Mouse (Mus musculus): ENCODE results near the gene Spns2. TPM values are rescaled to one million over a fixed set of nuclear protein-coding genes. Genes with fewer than 3 reads are reported as not detected.

The Spns2 gene
- polyA plus RNA-seq (2015; fragmentation: Nextera tagmentation; extraction: Ambion mirVana), result 1.8 and 3.6 TPM in 2 replicates

DNA sequence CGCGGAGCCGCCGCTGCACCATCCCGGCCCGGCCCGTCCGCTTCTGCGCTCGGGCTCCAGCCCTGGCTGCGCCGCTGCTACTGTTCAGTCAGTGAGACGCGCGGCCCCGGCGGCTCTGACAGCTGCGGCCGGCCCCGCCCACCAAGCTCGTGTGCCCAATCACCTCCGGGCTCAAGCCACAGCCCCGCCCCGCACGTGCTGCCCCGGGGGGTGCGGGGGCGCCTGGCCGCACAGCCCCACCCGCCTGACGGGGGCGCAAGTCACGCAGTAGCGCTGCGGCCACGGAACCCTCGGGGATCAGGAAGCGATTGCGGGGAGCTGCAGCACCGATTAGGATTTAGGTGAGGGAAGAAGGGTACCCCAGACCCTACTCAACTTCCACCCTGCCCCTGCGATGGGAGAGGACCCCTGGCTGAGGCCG, at the start of gene Spns2:
Gene Spns2, minus strand, starts transcription at position 24 of the 421 bp plus-strand sequence.
- peak within 1 kb of the TSS; percentile 31; the same call in 1 of the 2 replicates for H3K27ac ChIP-seq (ENCODE audit: low read length)
- H3K4me2 ChIP-seq (ENCODE audit: low read depth, low read length), result peak within 1 kb of the TSS; percentile 81
- 0% methylated on average over 40 of the region's 42 CpGs for WGBS
- H3K9ac ChIP-seq (ENCODE audit: low read length), result peak within 1 kb of the TSS; percentile 73
- peaks cover 33% of the 10 kb centered on the region for H3K27me3 ChIP-seq (ENCODE audit: control insufficient read depth, insufficient read depth, low read length)
- peak within 1 kb of the TSS; percentile 58 for H3K4me3 ChIP-seq (ENCODE audit: low read length)
- no peaks in the 10 kb centered on the region for H3K36me3 ChIP-seq (ENCODE audit: control insufficient read depth, insufficient read depth)
- H3K9me3 ChIP-seq (replicated peaks; ENCODE audit: control insufficient read depth, low read length), result no peaks in the 10 kb centered on the region
- H3K4me1 ChIP-seq (ENCODE audit: control insufficient read depth, insufficient read depth, low read length), result peaks cover 13% of the 10 kb centered on the region
- peak; percentile 94 for ATAC-seq (replicated peaks; ENCODE audit: extremely low read depth, insufficient read depth, low FRiP score)

DNA sequence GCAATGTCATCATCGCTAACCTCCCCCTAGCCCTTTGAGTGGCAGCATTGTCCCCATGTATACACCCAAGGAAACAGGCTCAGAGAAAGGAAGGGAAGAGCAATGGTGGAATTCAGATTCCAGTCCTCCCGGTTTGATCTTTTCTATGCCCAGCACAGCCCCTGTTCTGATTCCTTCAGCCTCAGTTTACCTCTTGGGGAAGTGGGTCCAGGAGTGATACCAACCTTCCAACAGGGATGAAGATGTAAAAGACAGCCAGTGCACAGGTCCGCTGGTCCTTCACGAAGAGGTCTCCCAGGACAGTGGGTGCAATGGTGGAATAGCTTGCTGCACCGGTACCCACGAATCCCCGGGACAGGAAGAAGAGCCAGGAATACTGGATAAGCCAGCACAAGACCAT, 49.1 kb upstream of the Spns2 start:
- ATAC-seq (replicated peaks; ENCODE audit: extremely low read depth, insufficient read depth, low FRiP score), result no peak
- Histone ChIP-seq H3K4me1 (ENCODE audit: control insufficient read depth, insufficient read depth, low read length) (peaks cover 5% of the 10 kb centered on the region; the same call in 1 of the 2 replicates), H3K27ac (ENCODE audit: low read length) (no peak overlapping the region), H3K9me3 (replicated peaks; ENCODE audit: control insufficient read depth, low read length) (no peaks in the 10 kb centered on the region), H3K4me3 (ENCODE audit: low read length) (no peak overlapping the region), H3K27me3 (ENCODE audit: control insufficient read depth, insufficient read depth, low read length) (no peaks in the 10 kb centered on the region), H3K36me3 (ENCODE audit: control insufficient read depth, insufficient read depth) (no peaks in the 10 kb centered on the region), H3K9ac (ENCODE audit: low read length) (no peak overlapping the region), H3K4me2 (ENCODE audit: low read depth, low read length) (no peak overlapping the region)
- WGBS, result 89% methylated on average over 7 of the region's 7 CpGs

- no peak overlapping the region for H3K27ac ChIP-seq (ENCODE audit: low read length)
- H3K27me3 ChIP-seq (ENCODE audit: control insufficient read depth, insufficient read depth, low read length), result no peaks in the 10 kb centered on the region
- H3K4me1 ChIP-seq (ENCODE audit: control insufficient read depth, insufficient read depth, low read length), result peaks cover 5% of the 10 kb centered on the region; the same call in 1 of the 2 replicates
- H3K9ac ChIP-seq (ENCODE audit: low read length), result no peak overlapping the region
- no peaks in the 10 kb centered on the region for H3K36me3 ChIP-seq (ENCODE audit: control insufficient read depth, insufficient read depth)
- no peaks in the 10 kb centered on the region for H3K9me3 ChIP-seq (replicated peaks; ENCODE audit: control insufficient read depth, low read length)
- WGBS, result 48% methylated on average over 8 of the region's 8 CpGs
- H3K4me3 ChIP-seq (ENCODE audit: low read length), result no peak overlapping the region
- H3K4me2 ChIP-seq (ENCODE audit: low read depth, low read length), result no peak overlapping the region
- ATAC-seq (replicated peaks; ENCODE audit: extremely low read depth, insufficient read depth, low FRiP score), result peak; percentile 45; the same call in 1 of the 2 replicates
Measured at GRCm38 (mm10) chr11:72538037-72538755, 48.5 kb upstream of the Spns2 start.

GRCm38 (mm10) chr11:72537503-72537902, 47.8 kb upstream of the Spns2 start:
- no peaks in the 10 kb centered on the region for H3K27me3 ChIP-seq (ENCODE audit: control insufficient read depth, insufficient read depth, low read length)
- H3K4me2 ChIP-seq (ENCODE audit: low read depth, low read length), result no peak overlapping the region
- H3K27ac ChIP-seq (ENCODE audit: low read length), result no peak overlapping the region
- H3K4me3 ChIP-seq (ENCODE audit: low read length), result no peak overlapping the region
- no peaks in the 10 kb centered on the region for H3K9me3 ChIP-seq (replicated peaks; ENCODE audit: control insufficient read depth, low read length)
- ATAC-seq (replicated peaks; ENCODE audit: extremely low read depth, insufficient read depth, low FRiP score), result no peak
- no peak overlapping the region for H3K9ac ChIP-seq (ENCODE audit: low read length)
- peaks cover 5% of the 10 kb centered on the region; the same call in 1 of the 2 replicates for H3K4me1 ChIP-seq (ENCODE audit: control insufficient read depth, insufficient read depth, low read length)
- WGBS, result 95% methylated on average over 2 of the region's 2 CpGs
- H3K36me3 ChIP-seq (ENCODE audit: control insufficient read depth, insufficient read depth), result no peaks in the 10 kb centered on the region

DNA sequence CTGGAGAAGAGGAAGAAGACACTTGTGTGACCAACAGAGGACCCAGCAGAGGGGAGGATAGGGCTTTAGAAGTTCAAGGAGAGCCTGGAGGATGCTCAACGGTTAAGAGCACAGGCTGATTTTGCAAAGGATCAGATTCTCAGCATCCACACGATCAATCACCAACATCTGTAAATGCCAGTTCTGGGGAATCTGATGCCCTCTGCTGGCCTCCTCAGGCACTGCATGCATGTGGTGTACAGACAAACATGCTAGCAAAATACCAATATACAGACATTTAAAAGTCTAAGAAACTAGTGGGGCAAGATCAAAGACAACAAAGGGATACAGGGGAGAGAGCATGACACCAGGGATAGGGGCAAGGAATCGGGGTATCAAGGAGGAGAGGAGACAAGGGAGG, 45.8 kb upstream of the Spns2 start:
- no peak overlapping the region for H3K27ac ChIP-seq (ENCODE audit: low read length)
- no peak for ATAC-seq (replicated peaks; ENCODE audit: extremely low read depth, insufficient read depth, low FRiP score)
- H3K4me1 ChIP-seq (ENCODE audit: control insufficient read depth, insufficient read depth, low read length), result peaks cover 5% of the 10 kb centered on the region; the same call in 1 of the 2 replicates
- no peaks in the 10 kb centered on the region for H3K36me3 ChIP-seq (ENCODE audit: control insufficient read depth, insufficient read depth)
- H3K4me3 ChIP-seq (ENCODE audit: low read length), result no peak overlapping the region
- H3K9ac ChIP-seq (ENCODE audit: low read length), result no peak overlapping the region
- H3K9me3 ChIP-seq (replicated peaks; ENCODE audit: control insufficient read depth, low read length), result no peaks in the 10 kb centered on the region
- no peaks in the 10 kb centered on the region for H3K27me3 ChIP-seq (ENCODE audit: control insufficient read depth, insufficient read depth, low read length)
- 73% methylated on average over 3 of the region's 3 CpGs for WGBS
- H3K4me2 ChIP-seq (ENCODE audit: low read depth, low read length), result no peak overlapping the region

DNA sequence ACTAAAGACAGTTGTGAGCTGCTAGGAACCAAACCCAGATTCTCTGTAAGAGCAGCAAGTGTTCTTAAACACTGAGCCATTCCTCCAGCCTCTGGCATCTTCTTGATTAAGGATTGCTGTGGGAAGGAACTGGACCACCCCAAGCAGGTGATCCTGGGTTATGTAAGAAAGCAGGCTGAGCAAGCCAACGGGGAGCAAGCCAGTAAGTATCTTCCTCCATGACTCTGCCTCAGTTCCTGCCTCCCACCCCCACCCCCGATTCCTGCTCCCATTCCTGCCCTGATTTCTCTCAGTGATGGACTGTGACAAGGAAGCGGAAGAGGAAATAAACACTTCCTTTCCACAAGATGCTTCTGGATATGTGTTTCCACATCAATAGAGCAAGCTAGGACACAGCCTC, 43.2 kb upstream of the Spns2 start:
- Histone ChIP-seq H3K4me3 (ENCODE audit: low read length) (no peak overlapping the region), H3K27me3 (ENCODE audit: control insufficient read depth, insufficient read depth, low read length) (no peaks in the 10 kb centered on the region), H3K9me3 (replicated peaks; ENCODE audit: control insufficient read depth, low read length) (no peaks in the 10 kb centered on the region), H3K4me1 (ENCODE audit: control insufficient read depth, insufficient read depth, low read length) (0 out of 2 replicates have a peak, but pooled peaks cover under 1% of the 10 kb centered on the region), H3K9ac (ENCODE audit: low read length) (no peak overlapping the region), H3K27ac (ENCODE audit: low read length) (no peak overlapping the region), H3K36me3 (ENCODE audit: control insufficient read depth, insufficient read depth) (no peaks in the 10 kb centered on the region), H3K4me2 (ENCODE audit: low read depth, low read length) (no peak overlapping the region)
- ATAC-seq (replicated peaks; ENCODE audit: extremely low read depth, insufficient read depth, low FRiP score), result no peak
- WGBS, result 75% methylated on average over 3 of the region's 3 CpGs

DNA sequence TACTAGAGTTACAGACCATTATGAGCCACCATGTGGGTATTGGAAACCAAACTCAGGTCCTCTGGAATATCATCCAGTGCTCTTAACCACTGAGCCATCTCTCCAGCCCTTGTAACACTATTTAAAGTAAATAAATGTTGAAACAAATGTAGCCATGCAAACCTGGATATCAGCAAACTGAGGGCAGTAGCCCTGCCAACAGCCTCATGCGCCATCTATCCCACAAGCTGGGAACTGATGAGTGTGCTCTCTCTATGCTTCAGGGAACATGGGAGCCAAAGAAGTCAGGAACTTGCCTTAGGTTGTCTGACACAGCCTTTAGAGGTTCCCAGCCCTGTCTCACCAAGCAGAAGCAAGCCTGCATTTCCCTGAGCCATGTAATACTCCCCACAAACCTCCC, 41.9 kb upstream of the Spns2 start:
- Histone ChIP-seq H3K9ac (ENCODE audit: low read length) (no peak overlapping the region), H3K9me3 (replicated peaks; ENCODE audit: control insufficient read depth, low read length) (no peaks in the 10 kb centered on the region), H3K4me3 (ENCODE audit: low read length) (no peak overlapping the region), H3K27ac (ENCODE audit: low read length) (no peak overlapping the region), H3K27me3 (ENCODE audit: control insufficient read depth, insufficient read depth, low read length) (no peaks in the 10 kb centered on the region), H3K36me3 (ENCODE audit: control insufficient read depth, insufficient read depth) (no peaks in the 10 kb centered on the region), H3K4me2 (ENCODE audit: low read depth, low read length) (no peak overlapping the region), H3K4me1 (ENCODE audit: control insufficient read depth, insufficient read depth, low read length) (no peaks in the 10 kb centered on the region)
- 55% methylated on average over 1 of the region's 1 CpGs for WGBS
- no peak for ATAC-seq (replicated peaks; ENCODE audit: extremely low read depth, insufficient read depth, low FRiP score)

DNA sequence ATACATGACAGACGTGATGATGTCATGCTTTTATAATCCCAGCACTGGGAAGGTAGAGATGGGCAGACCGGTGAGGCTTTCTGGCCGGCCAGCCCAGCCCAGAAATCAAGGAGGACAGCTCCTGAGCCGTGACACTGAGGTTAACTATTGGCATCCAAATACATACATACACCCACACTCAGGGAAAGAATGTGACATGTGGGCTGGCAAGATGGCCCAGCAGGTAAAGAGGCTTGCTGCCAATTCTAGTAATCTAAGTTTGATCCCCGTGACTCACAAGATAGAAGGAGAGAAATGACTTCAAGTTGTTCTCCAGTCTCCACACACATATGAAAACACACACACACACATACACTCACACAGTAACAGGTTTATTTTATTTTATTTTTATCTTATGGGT, 41.4 kb upstream of the Spns2 start:
- Histone ChIP-seq H3K9me3 (replicated peaks; ENCODE audit: control insufficient read depth, low read length) (no peaks in the 10 kb centered on the region), H3K9ac (ENCODE audit: low read length) (no peak overlapping the region), H3K4me2 (ENCODE audit: low read depth, low read length) (no peak overlapping the region), H3K4me3 (ENCODE audit: low read length) (no peak overlapping the region), H3K36me3 (ENCODE audit: control insufficient read depth, insufficient read depth) (no peaks in the 10 kb centered on the region), H3K4me1 (ENCODE audit: control insufficient read depth, insufficient read depth, low read length) (no peaks in the 10 kb centered on the region), H3K27me3 (ENCODE audit: control insufficient read depth, insufficient read depth, low read length) (no peaks in the 10 kb centered on the region), H3K27ac (ENCODE audit: low read length) (no peak overlapping the region)
- no peak for ATAC-seq (replicated peaks; ENCODE audit: extremely low read depth, insufficient read depth, low FRiP score)
- 69% methylated on average over 5 of the region's 5 CpGs for WGBS

DNA sequence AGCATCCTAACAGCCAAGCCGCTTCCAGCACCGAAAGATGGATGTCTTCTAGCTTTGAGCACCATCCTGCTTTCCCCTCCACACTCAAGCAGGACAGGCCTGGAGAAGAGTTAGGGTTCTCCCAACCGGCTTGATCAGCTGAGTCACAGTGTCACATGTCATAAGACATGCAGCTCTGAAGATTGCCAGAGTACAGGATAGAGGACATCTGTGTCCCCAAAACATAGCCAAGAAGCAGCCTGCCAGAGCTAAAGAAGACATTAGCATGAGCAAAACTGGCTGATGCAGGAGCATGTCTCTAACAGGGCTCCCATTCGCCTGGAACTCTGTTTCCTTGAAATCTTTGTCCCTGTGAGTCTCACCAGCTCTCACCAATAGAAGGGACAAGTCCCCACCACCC, 36.5 kb upstream of the Spns2 start:
- Histone ChIP-seq H3K9ac (ENCODE audit: low read length) (no peak overlapping the region), H3K9me3 (replicated peaks; ENCODE audit: control insufficient read depth, low read length) (no peaks in the 10 kb centered on the region), H3K4me2 (ENCODE audit: low read depth, low read length) (no peak overlapping the region), H3K4me1 (ENCODE audit: control insufficient read depth, insufficient read depth, low read length) (peaks cover 8% of the 10 kb centered on the region), H3K27me3 (ENCODE audit: control insufficient read depth, insufficient read depth, low read length) (no peaks in the 10 kb centered on the region), H3K27ac (ENCODE audit: low read length) (no peak overlapping the region), H3K36me3 (ENCODE audit: control insufficient read depth, insufficient read depth) (no peaks in the 10 kb centered on the region), H3K4me3 (ENCODE audit: low read length) (no peak overlapping the region)
- WGBS, result 70% methylated on average over 4 of the region's 4 CpGs
- ATAC-seq (replicated peaks; ENCODE audit: extremely low read depth, insufficient read depth, low FRiP score), result no peak

Data from heart, embryonic 16.5 days (tissue).